Mouse (Mus musculus) midbrain, embryonic 16.5 days (tissue): ENCODE measurements around the gene Vapa. TPM values are rescaled to one million over a fixed set of nuclear protein-coding genes. Genes with fewer than 3 reads are reported as not detected.
"Not testable (repeated sequence)": the region's sequence is repeated elsewhere in the genome, so short reads cannot be mapped to it uniquely, and the experiment has no call there.

ENCODE experiments used
- ATAC-seq: fragments of 200-750 bp; cut with Nextera tagmentation; 2 replicates; pipeline ENCODE4 v1.8.0; 2017; ENCODE audit warnings: moderate TSS enrichment
- H3K27ac ChIP-seq: fragments of 300-500 bp; sonication (generic); 2 replicates; pipeline ENCODE4 v1.5.1; 2014; ENCODE audit warnings: mild to moderate bottlenecking, low read length, mixed read lengths
- H3K27me3 ChIP-seq: fragments of 300-500 bp; sonication (generic); 2 replicates; pipeline ENCODE4 v1.6.1; 2014; ENCODE audit warnings: low read depth, low read length, mixed read lengths; ENCODE audit not compliant: control insufficient read depth, insufficient read depth
- H3K36me3 ChIP-seq: fragments of 300-500 bp; sonication (generic); 2 replicates; pipeline ENCODE4 v1.6.1; 2014; ENCODE audit warnings: mild to moderate bottlenecking, low read length, moderate library complexity, mixed read lengths; ENCODE audit not compliant: control insufficient read depth, insufficient read depth
- H3K4me1 ChIP-seq: fragments of 300-500 bp; sonication (generic); 2 replicates; pipeline ENCODE4 v1.6.1; 2014; ENCODE audit warnings: mild to moderate bottlenecking, low read length, mixed read lengths; ENCODE audit not compliant: control insufficient read depth, insufficient read depth
- H3K4me2 ChIP-seq: fragments of 300-500 bp; sonication (generic); 2 replicates; pipeline ENCODE4 v1.6.1; 2014; ENCODE audit warnings: mild to moderate bottlenecking, low read length, mixed read lengths
- H3K4me3 ChIP-seq: fragments of 300-500 bp; sonication (generic); 2 replicates; pipeline ENCODE4 v1.5.1; 2014; ENCODE audit warnings: low read depth, mild to moderate bottlenecking, low read length, moderate library complexity, mixed read lengths
- H3K9ac ChIP-seq: fragments of 300-500 bp; sonication (generic); 2 replicates; pipeline ENCODE4 v1.6.1; 2014; ENCODE audit warnings: low read depth, low read length, mixed read lengths
- H3K9me3 ChIP-seq: fragments of 300-500 bp; sonication (generic); replicated peaks from 2 replicates; pipeline ENCODE4 v1.6.1; 2014; ENCODE audit warnings: mild to moderate bottlenecking, low read length, mixed read lengths; ENCODE audit not compliant: control insufficient read depth, poor library complexity, severe bottlenecking
- WGBS: fragments of 180-500 bp; shearing (Covaris S2); extraction: QIAGEN DNeasy Blood & Tissue Kit; methylation state at CpG from one replicate; pipeline ENCODE4 v1.1.7; 2014; 5-methylcytosine and 5-hydroxymethylcytosine counted together
- polyA plus RNA-seq: library from polyadenylated mRNA; unstranded; fragments of >200 nt; fragmentation: Nextera tagmentation; extraction: Ambion mirVana; gene quantifications from 2 replicates; pipeline ENCODE4 v1.2.1, GENCODE M21; 2015

Vapa gene
- polyA plus RNA-seq, 1 experiment from 2014 or later: 287 TPM

- no peak for ATAC-seq
- H3K27ac ChIP-seq: no peak overlapping the region
- 85% methylated on average over 4 of the region's 4 CpGs for WGBS
Observed at GRCm38 (mm10) chr17:65550357-65550756, 63.0 kb downstream of the Vapa start.

GRCm38 (mm10) chr17:65548698-65549365 lies 64.5 kb downstream of the Vapa start:
- WGBS: 75% methylated on average over 18 of the region's 18 CpGs
- Histone ChIP-seq H3K9me3 (no peaks in the 10 kb centered on the region), H3K27me3 (no peaks in the 10 kb centered on the region), H3K9ac (no peak overlapping the region), H3K4me3 (no peak overlapping the region), H3K4me2 (no peak overlapping the region), H3K4me1 (no peaks in the 10 kb centered on the region), H3K36me3 (no peaks in the 10 kb centered on the region), H3K27ac (no peak overlapping the region)
- ATAC-seq: no peak

More at GRCm38 (mm10) chr17:65550357-65550756, 63.0 kb downstream of the Vapa start:
- Histone ChIP-seq H3K9ac (no peak overlapping the region), H3K9me3 (no peaks in the 10 kb centered on the region), H3K36me3 (no peaks in the 10 kb centered on the region), H3K4me1 (no peaks in the 10 kb centered on the region), H3K27me3 (no peaks in the 10 kb centered on the region), H3K4me3 (no peak overlapping the region), H3K4me2 (no peak overlapping the region)

GRCm38 (mm10) chr17:65546221-65546620 lies 67.1 kb downstream of the Vapa start:
- H3K4me3 ChIP-seq, ATAC-seq: not testable (repeated sequence)
- 93% methylated on average over 4 of the region's 4 CpGs for WGBS

GRCm38 (mm10) chr17:65540441-65541272 lies 72.7 kb downstream of the Vapa start, which contains the start of gene Tmem232:
Gene Tmem232 (minus strand): TSS chr17:65540782.
- no peaks in the 10 kb centered on the region for H3K9me3 ChIP-seq
- H3K9ac ChIP-seq: peak within 1 kb of the TSS; percentile 46; the same call in 1 of the 2 replicates
- peak within 1 kb of the TSS; percentile 39 for H3K4me3 ChIP-seq
- H3K4me2 ChIP-seq: peak within 1 kb of the TSS; percentile 67
- 12% methylated on average over 26 of the region's 26 CpGs for WGBS
- no peaks in the 10 kb centered on the region; the same call in 1 of the 2 replicates for H3K4me1 ChIP-seq
- ATAC-seq: peak; percentile 88
- H3K27ac ChIP-seq: no peak within 1 kb of the TSS
- no peaks in the 10 kb centered on the region for H3K27me3 ChIP-seq
- no peaks in the 10 kb centered on the region for H3K36me3 ChIP-seq

More at GRCm38 (mm10) chr17:65546221-65546620, 67.1 kb downstream of the Vapa start:
- H3K27ac ChIP-seq, H3K27me3 ChIP-seq, H3K9ac ChIP-seq, H3K9me3 ChIP-seq, H3K4me2 ChIP-seq, H3K4me1 ChIP-seq, H3K36me3 ChIP-seq: not testable (repeated sequence)

GRCm38 (mm10) chr17:65536156-65536555 lies 77.2 kb downstream of the Vapa start:
- no peak overlapping the region for H3K9ac ChIP-seq
- no peak overlapping the region for H3K4me3 ChIP-seq
- H3K4me1 ChIP-seq: no peaks in the 10 kb centered on the region; the same call in 1 of the 2 replicates
- H3K9me3 ChIP-seq: no peaks in the 10 kb centered on the region
- H3K27ac ChIP-seq: no peak overlapping the region
- H3K27me3 ChIP-seq: no peaks in the 10 kb centered on the region
- no peak for ATAC-seq
- H3K4me2 ChIP-seq: no peak overlapping the region
- H3K36me3 ChIP-seq: no peaks in the 10 kb centered on the region
- WGBS: 22% methylated on average over 3 of the region's 3 CpGs

GRCm38 (mm10) chr17:65532381-65532780 lies 81.0 kb downstream of the Vapa start:
- H3K9me3 ChIP-seq, H3K4me3 ChIP-seq, H3K27me3 ChIP-seq, H3K27ac ChIP-seq, ATAC-seq, H3K9ac ChIP-seq, H3K4me2 ChIP-seq, H3K4me1 ChIP-seq, H3K36me3 ChIP-seq: not testable (repeated sequence)

Other genes with a start within 250 kb of the Vapa start
- gene Tmem232, start 72.8 kb downstream of the Vapa start, polyA plus RNA-seq: 0.46 and 0.92 TPM in 2 replicates
- not detected in 2 replicates for gene Txndc2, start 28.6 kb upstream of the Vapa start, polyA plus RNA-seq
- gene Rab31, start 159.2 kb upstream of the Vapa start, polyA plus RNA-seq: 79.4 and 86.0 TPM in 2 replicates
- gene Ppp4r1, start 169.0 kb upstream of the Vapa start, polyA plus RNA-seq: 41.5 and 45.2 TPM in 2 replicates